Mouse (Mus musculus) thymus, postnatal 10 days (tissue): ENCODE data around the gene Hcn4.

Experiments
- DNase-seq, 2 experiments: peaks; one replicate each; pipeline ENCODE4 v3.0.0; 2021; ENCODE audit warnings: low spot score in 2 of 2

The Hcn4 gene

DNA sequence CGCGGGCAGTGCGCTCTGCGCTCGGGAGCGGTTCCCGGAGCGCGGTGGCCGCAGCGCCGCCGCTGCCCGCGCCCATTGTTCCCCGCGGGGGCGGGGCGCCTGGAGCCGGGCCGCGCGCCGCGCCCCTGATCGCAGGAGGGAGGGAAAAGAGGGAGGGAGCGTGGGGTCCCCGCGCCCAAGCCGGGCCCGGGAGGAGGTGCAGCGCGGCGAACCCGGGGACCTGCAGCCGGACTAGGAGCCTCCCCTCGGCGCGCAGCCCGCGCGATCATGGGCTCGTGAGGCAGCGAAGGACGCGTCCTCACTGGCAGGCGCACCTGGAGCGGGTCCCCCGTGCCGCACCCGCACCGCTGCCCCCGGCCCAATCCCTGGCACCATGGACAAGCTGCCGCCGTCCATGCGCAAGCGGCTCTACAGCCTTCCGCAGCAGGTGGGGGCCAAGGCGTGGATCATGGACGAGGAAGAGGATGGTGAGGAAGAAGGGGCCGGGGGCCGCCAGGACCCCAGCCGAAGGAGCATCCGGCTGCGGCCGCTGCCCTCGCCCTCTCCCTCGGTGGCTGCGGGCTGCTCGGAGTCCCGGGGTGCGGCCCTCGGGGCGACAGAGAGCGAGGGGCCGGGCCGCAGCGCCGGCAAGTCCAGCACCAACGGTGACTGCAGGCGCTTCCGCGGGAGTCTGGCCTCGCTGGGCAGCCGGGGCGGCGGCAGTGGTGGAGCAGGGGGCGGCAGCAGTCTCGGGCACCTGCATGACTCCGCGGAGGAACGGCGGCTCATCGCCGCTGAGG is at the start of gene Hcn4:
TSS of gene Hcn4 (plus strand) at position 274 of the 779 bp plus-strand sequence.
- DNase-seq = no peak

GRCm38 (mm10) chr9:58774761-58775160 is 48.5 kb upstream of the Hcn4 start:
- DNase-seq = no peak

DNA sequence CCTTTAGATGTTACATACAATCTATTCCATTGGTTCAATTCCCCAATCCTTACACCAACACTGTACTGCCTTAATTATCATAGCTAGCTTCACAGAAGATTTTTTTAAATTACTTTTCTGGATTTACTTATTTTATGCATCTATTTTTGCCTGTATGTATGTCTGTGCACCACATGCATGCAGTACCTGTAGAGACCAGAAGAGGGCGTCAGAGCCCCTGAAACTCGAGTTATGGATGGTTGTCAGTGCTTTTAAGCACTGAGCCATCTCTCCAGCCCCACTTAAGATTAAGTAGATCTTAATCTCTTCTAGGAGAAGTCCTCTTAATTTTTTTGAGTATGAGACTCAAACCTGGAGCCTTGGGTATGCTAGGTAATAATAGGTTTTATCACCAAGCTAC is 47.8 kb upstream of the Hcn4 start:
- DNase-seq = no peak

DNA sequence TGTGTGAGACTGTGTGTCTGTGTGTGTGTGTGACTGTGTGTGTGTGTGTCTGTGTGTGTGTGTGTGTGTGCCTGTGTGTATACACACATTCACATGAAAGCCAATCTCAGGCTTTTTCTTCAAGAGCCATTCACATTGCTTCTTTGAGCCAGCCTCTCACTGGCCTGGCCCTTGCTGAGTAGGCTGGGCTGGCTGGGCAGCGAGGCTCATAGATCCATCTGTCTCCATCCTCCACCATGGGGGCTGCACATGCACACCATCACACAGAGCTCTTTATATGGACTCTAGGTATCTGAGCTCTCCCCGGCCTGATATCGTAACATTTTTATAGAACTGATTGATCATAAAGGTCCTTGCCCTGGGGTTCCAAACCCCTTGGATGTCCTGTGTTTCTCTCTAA is 33.7 kb upstream of the Hcn4 start:
- no peak for DNase-seq

DNA sequence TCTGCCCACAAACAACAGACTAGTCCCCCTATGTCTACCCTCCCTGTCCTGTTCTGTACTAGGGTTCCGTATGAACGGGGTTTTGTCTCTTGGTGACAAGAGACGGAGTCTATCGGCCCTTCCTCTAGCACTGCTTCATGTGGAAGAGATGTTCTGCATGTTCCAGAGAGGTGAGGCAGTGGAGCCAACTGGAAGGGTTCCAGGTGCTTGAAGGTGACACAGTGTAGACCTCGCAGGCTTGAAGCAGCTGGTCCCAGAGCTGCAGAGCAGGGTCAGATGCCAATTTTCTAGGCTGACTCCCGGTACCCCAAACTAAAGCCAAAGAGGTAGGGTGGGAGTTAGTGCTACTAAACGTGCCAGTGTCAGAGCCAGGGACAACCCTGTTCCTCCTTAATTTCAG is 25.1 kb upstream of the Hcn4 start:
- no peak for DNase-seq

- DNase-seq = no peak
These were observed 21.8 kb upstream of the Hcn4 start for GRCm38 (mm10) chr9:58801441-58801840.

- DNase-seq = no peak
These were observed 20.9 kb upstream of the Hcn4 start for GRCm38 (mm10) chr9:58802294-58802693.

DNA sequence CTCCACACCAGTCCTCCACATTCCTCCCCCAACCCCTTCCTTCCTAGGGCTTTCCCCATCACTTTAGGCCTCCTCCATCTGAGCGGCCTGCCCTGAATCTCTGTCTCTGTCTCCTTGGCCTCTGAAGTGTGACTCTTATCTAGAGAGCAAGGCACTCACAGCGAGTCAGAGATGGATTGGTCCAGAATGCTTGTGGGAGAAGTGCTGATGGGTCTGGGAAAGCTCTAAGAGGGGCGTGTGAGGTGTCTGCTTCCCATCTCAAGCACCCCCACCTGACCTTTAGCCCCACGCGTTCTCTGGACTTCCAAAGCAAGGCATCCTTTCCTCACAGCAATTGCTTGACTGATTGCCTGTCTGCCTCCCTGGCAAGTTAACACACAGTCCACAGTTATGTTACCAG is 20.4 kb upstream of the Hcn4 start:
- no peak for DNase-seq

- peak in 1 of 2 experiments; percentile 57 for DNase-seq
These were observed 17.5 kb upstream of the Hcn4 start for GRCm38 (mm10) chr9:58805601-58806318.

- no peak for DNase-seq
These were observed 12.0 kb upstream of the Hcn4 start for GRCm38 (mm10) chr9:58811171-58811570.

DNA sequence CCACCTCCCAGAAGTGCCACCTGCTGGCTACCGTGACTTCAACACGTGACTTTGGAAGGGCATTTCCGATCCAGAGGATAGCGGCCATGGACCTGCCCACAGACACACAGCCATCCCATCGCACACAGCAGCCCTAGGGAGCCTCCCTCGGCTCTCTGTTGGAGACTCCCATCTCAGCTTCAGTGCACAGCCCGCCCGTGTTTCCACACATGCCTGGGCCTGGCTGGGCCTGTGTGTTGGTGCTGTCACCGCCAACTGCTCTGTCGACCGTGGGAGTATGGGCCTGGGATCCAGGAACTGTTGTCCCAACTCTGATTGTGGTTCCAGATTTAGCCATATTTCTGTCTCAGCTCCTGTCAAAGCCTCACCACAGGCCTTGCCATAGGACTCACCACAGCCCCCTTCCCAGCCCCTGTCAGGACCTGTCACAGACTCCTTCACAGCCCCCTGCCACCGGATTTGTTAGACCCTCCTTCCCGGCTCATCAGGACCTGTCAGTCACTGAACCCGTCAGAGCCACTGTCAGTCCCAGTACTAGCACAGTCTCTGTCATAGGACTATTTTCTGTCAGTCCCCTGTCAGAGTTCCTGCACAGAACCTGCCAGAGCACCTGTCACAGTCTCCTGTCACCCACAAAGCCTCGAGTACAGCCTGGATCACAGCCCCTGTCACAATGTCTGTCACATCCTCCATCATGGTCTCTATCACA is 7.5 kb upstream of the Hcn4 start:
- DNase-seq = no peak

- no peak for DNase-seq
These were observed 6.8 kb upstream of the Hcn4 start for GRCm38 (mm10) chr9:58816458-58816857.

GRCm38 (mm10) chr9:58817676-58818075 is 5.5 kb upstream of the Hcn4 start:
- no peak for DNase-seq

- no peak for DNase-seq
These were observed 651 bp upstream of the Hcn4 start for GRCm38 (mm10) chr9:58822431-58823091.

DNA sequence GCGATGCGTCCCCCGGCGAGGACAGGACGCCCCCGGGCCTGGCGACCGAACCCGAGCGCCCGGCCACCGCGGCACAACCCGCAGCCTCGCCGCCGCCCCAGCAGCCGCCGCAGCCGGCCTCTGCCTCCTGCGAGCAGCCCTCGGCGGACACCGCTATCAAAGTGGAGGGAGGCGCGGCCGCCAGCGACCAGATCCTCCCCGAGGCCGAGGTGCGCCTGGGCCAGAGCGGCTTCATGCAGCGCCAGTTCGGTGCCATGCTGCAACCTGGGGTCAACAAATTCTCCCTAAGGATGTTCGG is 655 bp downstream of the Hcn4 start:
- no peak for DNase-seq

- DNase-seq = no peak
These were observed 6.4 kb downstream of the Hcn4 start for GRCm38 (mm10) chr9:58829627-58830026.

- no peak for DNase-seq
These were observed 9.7 kb downstream of the Hcn4 start for GRCm38 (mm10) chr9:58832939-58833338.

DNA sequence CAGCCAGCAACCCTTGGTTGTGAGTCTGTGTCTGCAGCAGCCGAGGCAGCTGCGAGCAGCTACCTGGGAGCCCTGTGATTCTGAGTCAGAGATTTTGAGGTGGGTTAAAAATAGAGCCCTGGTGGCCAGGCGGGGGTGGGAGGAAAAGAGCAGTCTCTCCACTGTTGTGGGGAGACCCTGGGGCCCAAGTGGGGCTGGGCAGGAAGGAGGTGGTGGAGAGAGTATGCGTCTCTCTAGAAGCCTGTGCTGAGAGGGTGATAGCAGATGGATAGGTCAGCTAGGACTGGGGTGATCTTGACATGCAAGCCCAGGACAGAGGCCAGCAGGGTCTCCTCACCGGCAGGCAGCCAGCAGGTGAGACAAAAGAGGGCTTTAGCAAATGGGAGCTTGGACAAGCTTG is 14.0 kb downstream of the Hcn4 start:
- no peak for DNase-seq

DNA sequence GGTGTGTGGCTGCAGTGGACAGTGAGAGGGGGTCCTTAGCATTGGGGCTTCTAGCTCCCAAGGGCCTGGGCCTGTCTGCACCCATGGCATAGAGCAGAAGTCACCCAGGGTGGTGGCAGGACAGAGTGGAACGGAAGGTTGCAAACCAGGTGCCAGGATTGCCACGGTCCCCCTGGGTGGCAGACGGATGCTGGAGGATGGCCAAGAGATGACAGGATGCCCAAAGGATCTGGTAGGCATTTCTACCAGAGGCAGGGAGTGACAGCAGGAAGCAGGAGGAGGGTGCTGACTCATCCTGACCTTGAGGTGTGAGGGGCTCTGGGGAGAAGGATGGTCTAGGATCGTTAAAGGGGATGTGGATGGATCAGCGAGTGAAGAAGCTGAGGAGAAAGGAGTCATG is 15.3 kb downstream of the Hcn4 start:
- no peak for DNase-seq

GRCm38 (mm10) chr9:58841655-58842054 is 18.4 kb downstream of the Hcn4 start:
- peak in 1 of 2 experiments; percentile 60 for DNase-seq

DNA sequence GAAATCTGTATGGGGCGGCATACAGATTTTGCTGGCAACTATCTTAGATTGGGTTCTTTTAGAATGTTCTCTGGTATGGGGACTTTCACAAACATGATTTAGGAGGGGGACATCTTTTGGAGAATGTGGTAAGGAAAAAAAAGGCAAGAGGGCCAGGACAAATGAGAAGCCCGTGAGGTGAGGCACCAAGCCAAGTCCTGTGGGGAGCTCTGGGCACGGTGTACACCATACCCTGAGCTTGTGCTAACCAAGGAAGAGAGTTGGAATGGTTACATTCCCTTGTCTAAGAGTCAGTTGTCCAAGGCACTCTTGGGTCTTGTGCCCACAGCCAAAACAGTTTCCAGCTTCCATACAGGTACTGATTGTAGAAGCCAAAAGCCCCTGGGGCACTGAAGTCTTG is 21.4 kb downstream of the Hcn4 start:
- DNase-seq = no peak

DNA sequence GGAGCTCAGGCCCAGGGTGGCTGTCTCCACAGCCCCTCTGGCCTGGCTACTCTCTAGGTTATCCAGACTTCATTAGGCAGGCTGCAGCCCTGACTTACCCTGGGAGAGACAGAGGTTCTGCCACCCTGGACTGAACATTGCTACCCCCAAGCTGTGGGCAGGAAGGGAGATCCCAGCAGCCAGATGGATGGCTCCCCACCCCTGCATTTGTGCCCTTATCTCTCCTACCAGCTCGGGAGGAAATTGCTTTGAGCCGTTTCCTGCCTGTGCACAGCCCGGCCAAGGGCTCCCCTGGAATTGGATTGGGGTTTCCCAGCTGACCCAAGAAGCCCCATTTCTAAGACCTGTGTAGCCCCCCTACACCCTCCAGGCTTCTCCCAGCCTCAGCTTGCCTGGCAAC is 23.8 kb downstream of the Hcn4 start:
- DNase-seq = no peak
